Mouse (Mus musculus) stomach, embryonic 14.5 days (tissue): ENCODE measurements around the gene Wtip. TPM values are rescaled to one million over a fixed set of nuclear protein-coding genes. Genes with fewer than 3 reads are reported as not detected.

ENCODE experiments used
- ATAC-seq: fragments of 200-750 bp; cut with Nextera tagmentation; 2 replicates; pipeline ENCODE4 v1.8.0; 2017; ENCODE audit warnings: low read depth, moderate TSS enrichment; ENCODE audit not compliant: insufficient number of reproducible peaks, insufficient read depth, low FRiP score
- H3K27ac ChIP-seq: fragments of 300-500 bp; sonication (generic); 2 replicates; pipeline ENCODE4 v1.5.1; 2014; ENCODE audit warnings: mild to moderate bottlenecking, low read length, moderate library complexity, mixed read lengths
- H3K27me3 ChIP-seq: fragments of 300-500 bp; sonication (generic); 2 replicates; pipeline ENCODE4 v1.6.1; 2014; ENCODE audit warnings: low read length, control low read depth, mixed read lengths; ENCODE audit not compliant: control insufficient read depth, insufficient read depth
- H3K36me3 ChIP-seq: fragments of 300-500 bp; sonication (generic); 2 replicates; pipeline ENCODE4 v1.6.1; 2014; ENCODE audit warnings: mild to moderate bottlenecking, control low read depth, low read length, moderate library complexity, mixed read lengths; ENCODE audit not compliant: control insufficient read depth, insufficient read depth
- H3K4me1 ChIP-seq: fragments of 300-500 bp; sonication (generic); 2 replicates; pipeline ENCODE4 v1.6.1; 2014; ENCODE audit warnings: low read length, control low read depth, mixed read lengths; ENCODE audit not compliant: control insufficient read depth, insufficient read depth
- H3K4me2 ChIP-seq: fragments of 300-500 bp; sonication (generic); replicated peaks from 2 replicates; pipeline ENCODE4 v1.6.1; 2014; ENCODE audit warnings: low read depth, low read length, control low read depth
- H3K4me3 ChIP-seq: fragments of 300-500 bp; sonication (generic); 2 replicates; pipeline ENCODE4 v1.5.1; 2014; ENCODE audit warnings: low read depth, low read length, control low read depth
- H3K9ac ChIP-seq: fragments of 300-500 bp; sonication (generic); replicated peaks from 2 replicates; pipeline ENCODE4 v1.6.1; 2014; ENCODE audit warnings: low read depth, mild to moderate bottlenecking, control low read depth, low read length, moderate library complexity, mixed read lengths
- H3K9me3 ChIP-seq: fragments of 300-500 bp; sonication (generic); 2 replicates; pipeline ENCODE4 v1.6.1; 2016; ENCODE audit warnings: low read depth, low read length, control low read depth; ENCODE audit not compliant: control insufficient read depth
- WGBS: fragments of 180-500 bp; shearing (Covaris S2); extraction: QIAGEN DNeasy Blood & Tissue Kit; methylation state at CpG from one replicate; pipeline ENCODE4 v1.1.7; 2014; 5-methylcytosine and 5-hydroxymethylcytosine counted together
- polyA plus RNA-seq: library from polyadenylated mRNA; unstranded; fragments of >200 nt; fragmentation: Nextera tagmentation; extraction: Ambion mirVana; gene quantifications from 2 replicates; pipeline ENCODE4 v1.2.1, GENCODE M21; 2014

Gene Wtip
- polyA plus RNA-seq, 1 experiment from 2014 or later, result 7.1 TPM

DNA sequence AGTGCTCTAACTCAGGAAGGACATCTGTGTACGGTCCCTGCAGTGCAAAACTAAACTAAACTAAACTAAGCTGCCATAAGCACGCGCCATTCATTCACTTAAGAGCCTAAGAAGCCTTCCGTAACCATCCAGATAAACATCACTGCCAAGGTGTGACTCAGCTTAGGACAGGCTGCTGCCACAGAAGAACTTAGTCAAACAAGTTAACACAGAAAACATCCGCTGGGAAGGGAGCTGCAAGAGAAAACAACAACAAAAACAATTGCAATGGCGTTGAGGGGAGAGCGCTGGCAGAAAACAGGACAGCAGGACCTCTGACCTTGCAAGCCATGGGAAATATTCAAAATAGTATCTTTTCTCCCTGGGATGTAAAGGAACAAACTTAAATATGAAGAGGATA lies 31.6 kb upstream of the Wtip start:
- Histone ChIP-seq H3K9ac (no peak overlapping the region), H3K4me3 (no peak overlapping the region), H3K27me3 (no peaks in the 10 kb centered on the region), H3K36me3 (peaks cover 52% of the 10 kb centered on the region), H3K4me1 (peaks cover 3% of the 10 kb centered on the region; the same call in 1 of the 2 replicates), H3K27ac (no peak overlapping the region), H3K4me2 (no peak overlapping the region), H3K9me3 (no peaks in the 10 kb centered on the region)
- ATAC-seq, result no peak
- 90% methylated on average over 7 of the region's 7 CpGs for WGBS

DNA sequence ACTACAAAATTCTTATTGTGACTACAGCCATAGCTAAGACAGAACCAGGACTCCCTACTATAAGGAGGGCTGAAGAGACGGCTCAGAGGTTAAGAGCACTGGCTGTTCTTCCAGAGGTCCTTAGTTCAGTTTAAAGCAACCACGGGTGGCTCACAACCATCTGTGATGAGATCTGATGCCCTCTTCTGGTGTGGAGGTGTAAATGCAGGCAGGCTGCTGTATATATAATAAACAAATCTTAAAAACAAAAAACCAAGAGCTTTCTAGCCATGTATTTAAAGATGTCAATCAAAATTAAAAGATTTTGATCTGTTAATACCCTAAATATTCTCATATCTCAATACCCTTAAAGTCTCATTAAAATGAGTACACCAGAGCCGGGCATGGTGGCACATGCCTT lies 26.1 kb upstream of the Wtip start:
- 91% methylated on average over 3 of the region's 3 CpGs for WGBS
- H3K36me3 ChIP-seq, result peaks cover 88% of the 10 kb centered on the region

DNA sequence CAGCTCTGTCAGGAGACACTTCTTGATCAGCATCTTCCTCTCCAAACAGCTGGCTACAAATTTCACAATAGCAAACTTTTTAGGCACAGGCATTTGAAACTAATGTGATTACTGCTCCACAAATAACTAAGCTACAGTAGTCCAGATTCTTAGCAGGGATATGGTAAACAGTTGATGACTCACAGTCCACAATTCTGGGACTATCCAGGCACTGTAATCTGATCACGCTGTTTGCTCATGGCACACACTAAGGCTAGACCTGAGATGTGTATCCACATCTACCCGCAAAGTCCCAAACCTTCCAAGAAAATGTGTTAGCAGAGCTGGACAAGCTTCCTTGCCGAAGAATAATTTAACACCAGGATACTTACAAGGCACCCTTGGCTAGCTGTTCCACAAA lies 24.9 kb upstream of the Wtip start:
- no peak for ATAC-seq
- Histone ChIP-seq H3K4me1 (no peaks in the 10 kb centered on the region), H3K9ac (no peak overlapping the region), H3K4me3 (no peak overlapping the region), H3K27me3 (no peaks in the 10 kb centered on the region), H3K27ac (no peak overlapping the region), H3K36me3 (peaks cover 87% of the 10 kb centered on the region), H3K4me2 (no peak overlapping the region), H3K9me3 (no peaks in the 10 kb centered on the region)
- 98% methylated on average over 3 of the region's 3 CpGs for WGBS

More for the DNA sequence above, 26.1 kb upstream of the Wtip start:
- H3K27ac ChIP-seq, result no peak overlapping the region
- no peaks in the 10 kb centered on the region for H3K4me1 ChIP-seq
- H3K27me3 ChIP-seq, result no peaks in the 10 kb centered on the region
- H3K4me3 ChIP-seq, result no peak overlapping the region
- no peak for ATAC-seq
- H3K9ac ChIP-seq, result no peak overlapping the region
- no peak overlapping the region for H3K4me2 ChIP-seq
- H3K9me3 ChIP-seq, result no peaks in the 10 kb centered on the region

DNA sequence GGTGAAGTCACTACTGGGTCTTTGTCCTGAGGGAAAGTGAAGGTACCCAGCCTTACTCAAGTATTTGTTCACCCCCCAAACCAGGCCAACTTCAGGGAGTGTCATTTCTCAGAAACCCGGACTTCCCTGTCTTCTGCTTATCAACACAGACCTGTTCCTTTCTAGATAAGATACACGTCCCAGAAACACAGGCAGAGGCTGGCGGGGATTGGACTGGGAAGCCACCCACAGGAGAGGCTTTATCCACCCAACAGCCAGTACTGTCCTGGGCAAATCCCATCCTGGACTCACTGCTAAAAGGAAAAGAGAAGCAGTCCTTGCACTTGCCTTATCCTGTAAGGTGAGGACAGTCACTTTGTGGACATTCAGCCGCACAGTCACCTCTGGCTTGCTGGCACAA lies 14.1 kb upstream of the Wtip start:
- no peak overlapping the region for H3K4me2 ChIP-seq
- no peak for ATAC-seq
- no peaks in the 10 kb centered on the region for H3K9me3 ChIP-seq
- H3K4me1 ChIP-seq, result no peaks in the 10 kb centered on the region
- no peak overlapping the region for H3K4me3 ChIP-seq
- no peak overlapping the region for H3K27ac ChIP-seq
- no peaks in the 10 kb centered on the region for H3K27me3 ChIP-seq
- WGBS, result 78% methylated on average over 4 of the region's 4 CpGs
- peaks cover 84% of the 10 kb centered on the region for H3K36me3 ChIP-seq
- H3K9ac ChIP-seq, result no peak overlapping the region

DNA sequence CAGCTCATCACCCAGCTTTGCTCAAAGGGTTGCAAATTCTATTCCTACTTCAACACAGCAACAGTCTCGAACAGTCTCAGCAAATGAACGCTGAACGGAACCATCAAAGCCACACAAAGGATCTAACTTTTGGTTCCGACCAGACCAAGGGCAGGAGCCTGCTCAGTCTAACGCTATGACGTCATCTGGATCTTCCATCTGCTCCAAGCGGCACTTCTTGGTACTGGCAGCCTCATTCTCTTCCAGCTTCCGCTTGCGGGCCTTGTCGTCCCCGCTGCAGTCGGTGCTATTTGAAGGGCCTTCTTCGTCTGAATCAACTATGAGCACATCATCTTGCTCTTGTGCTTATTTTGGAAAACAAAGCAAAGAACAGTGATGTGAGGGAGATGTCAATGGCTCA lies 8.1 kb upstream of the Wtip start:
- Histone ChIP-seq H3K9me3 (no peaks in the 10 kb centered on the region), H3K4me1 (no peaks in the 10 kb centered on the region), H3K9ac (no peak overlapping the region), H3K36me3 (peaks cover 56% of the 10 kb centered on the region), H3K4me2 (no peak overlapping the region), H3K27me3 (no peaks in the 10 kb centered on the region), H3K4me3 (no peak overlapping the region), H3K27ac (no peak overlapping the region)
- 95% methylated on average over 13 of the region's 13 CpGs for WGBS
- ATAC-seq, result no peak

DNA sequence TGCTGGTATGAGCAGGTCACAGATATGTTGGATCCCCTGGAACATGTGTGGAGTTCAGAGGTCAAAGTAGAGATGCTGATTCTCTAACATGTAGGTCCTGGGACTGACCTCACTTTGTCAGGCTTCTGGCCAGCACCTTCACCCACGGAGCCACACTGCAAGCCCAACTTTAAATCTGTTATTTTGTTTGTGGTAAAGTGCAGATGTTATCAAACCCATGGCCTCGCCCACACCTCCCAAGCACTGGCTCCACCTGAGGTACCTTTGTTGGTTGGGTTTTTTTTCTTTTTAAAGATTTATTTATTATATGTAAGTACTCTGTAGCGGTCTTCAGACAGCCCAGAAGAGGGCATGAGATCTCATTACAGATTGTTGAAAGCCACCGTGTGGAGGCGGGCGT lies 6.4 kb upstream of the Wtip start:
- no peaks in the 10 kb centered on the region for H3K4me1 ChIP-seq
- no peak overlapping the region for H3K4me2 ChIP-seq
- peak; percentile 20; the same call in 1 of the 2 replicates for ATAC-seq
- 85% methylated on average over 6 of the region's 6 CpGs for WGBS
- H3K36me3 ChIP-seq, result peaks cover 42% of the 10 kb centered on the region
- no peak overlapping the region for H3K4me3 ChIP-seq
- no peak overlapping the region for H3K27ac ChIP-seq
- no peaks in the 10 kb centered on the region for H3K9me3 ChIP-seq
- H3K9ac ChIP-seq, result no peak overlapping the region
- H3K27me3 ChIP-seq, result no peaks in the 10 kb centered on the region

DNA sequence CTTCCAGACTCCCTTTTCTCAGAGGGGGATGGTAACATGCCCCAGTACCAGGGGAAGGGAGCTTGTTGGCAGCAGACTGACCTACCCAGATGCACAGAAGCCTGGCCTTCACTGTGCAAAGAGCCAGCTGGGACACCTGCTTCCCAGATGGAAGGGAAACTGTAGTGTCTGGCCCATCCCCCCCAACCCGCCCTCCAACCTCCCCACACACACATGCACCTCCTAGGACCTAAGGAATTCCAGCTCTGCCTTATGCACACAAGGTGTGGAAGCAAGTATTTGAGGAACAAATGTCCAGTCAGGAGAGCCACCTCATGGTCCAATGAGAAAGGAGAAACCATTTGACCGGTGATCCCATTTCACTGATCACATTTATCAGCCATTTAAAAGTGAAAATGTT lies 1.3 kb upstream of the Wtip start:
- Histone ChIP-seq H3K4me3 (no peak overlapping the region), H3K27me3 (no peaks in the 10 kb centered on the region), H3K4me1 (peaks cover 19% of the 10 kb centered on the region), H3K9ac (no peak overlapping the region), H3K4me2 (no peak overlapping the region), H3K9me3 (no peaks in the 10 kb centered on the region), H3K36me3 (no peaks in the 10 kb centered on the region), H3K27ac (no peak overlapping the region)
- WGBS, result 78% methylated on average over 2 of the region's 2 CpGs
- peak; percentile 23; the same call in 1 of the 2 replicates for ATAC-seq

DNA sequence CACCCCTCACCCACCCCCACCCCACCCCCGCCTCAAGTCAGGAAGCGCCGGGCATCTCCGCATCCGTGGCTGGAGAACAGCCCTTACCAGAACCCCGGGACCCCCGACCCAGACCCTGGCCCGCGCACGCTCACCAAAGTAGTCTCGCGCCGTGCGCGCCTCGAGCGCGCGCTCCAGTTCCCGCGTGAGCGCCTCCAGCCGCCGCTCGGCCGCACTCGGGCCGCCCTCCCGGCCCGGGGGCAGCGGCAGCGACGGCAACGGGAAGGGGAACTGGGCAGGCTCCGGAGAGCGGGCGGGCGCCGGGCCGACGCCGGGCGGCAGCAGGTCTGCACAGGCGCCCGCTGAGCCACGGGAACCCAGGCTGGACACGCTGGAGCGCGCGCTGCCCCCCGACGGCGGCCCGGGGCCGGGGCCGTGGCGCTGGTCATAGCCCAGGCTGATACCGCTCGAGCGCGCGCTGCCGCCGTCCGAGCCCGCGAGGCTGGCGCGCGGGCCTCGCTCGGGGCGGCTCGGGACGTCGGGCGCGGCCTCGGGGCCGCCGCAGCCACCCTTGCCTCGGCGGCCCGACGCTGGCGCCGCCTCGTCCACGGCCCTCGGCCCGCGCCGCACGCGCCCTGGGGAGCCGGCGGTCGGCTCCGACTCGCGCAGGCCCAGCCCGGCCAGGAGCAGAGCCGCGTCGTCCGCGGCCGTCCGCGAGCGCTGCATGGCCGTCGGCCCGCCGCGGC lies 551 bp downstream of the Wtip start:
- peak overlapping the region; percentile 52 for H3K4me2 ChIP-seq
- peak overlapping the region; percentile 71 for H3K27ac ChIP-seq
- H3K9ac ChIP-seq, result peak overlapping the region; percentile 92
- H3K4me1 ChIP-seq, result peaks cover 19% of the 10 kb centered on the region
- ATAC-seq, result peak; percentile 65
- peak overlapping the region; percentile 77 for H3K4me3 ChIP-seq
- H3K27me3 ChIP-seq, result no peaks in the 10 kb centered on the region
- no peaks in the 10 kb centered on the region for H3K9me3 ChIP-seq
- no peaks in the 10 kb centered on the region for H3K36me3 ChIP-seq
- 0% methylated on average over 107 of the region's 116 CpGs for WGBS

DNA sequence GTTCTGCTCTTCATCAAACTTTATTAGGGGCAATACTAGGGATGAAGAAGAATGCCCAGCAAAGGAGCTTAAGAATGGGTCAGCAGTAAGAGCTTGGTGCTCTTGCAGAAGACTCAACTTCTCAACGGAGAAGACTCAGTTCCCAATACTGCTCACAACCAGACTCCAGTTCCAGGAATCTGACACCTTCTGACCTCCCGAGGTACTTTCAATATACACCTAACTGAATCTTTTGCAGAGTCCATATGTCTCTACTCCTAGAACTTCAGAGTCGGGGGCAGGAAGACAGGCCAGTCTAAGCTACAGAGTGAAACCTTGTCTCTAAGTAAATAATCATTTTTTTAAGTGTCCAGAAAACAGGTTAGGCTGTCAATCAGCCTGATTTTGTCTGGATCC lies 1.1 kb downstream of the Wtip start:
- H3K4me1 ChIP-seq, result peaks cover 19% of the 10 kb centered on the region
- H3K27me3 ChIP-seq, result no peaks in the 10 kb centered on the region
- H3K4me3 ChIP-seq, result peak overlapping the region; percentile 77
- H3K27ac ChIP-seq, result no peak overlapping the region; the same call in 1 of the 2 replicates
- ATAC-seq, result no peak
- H3K9ac ChIP-seq, result peak overlapping the region; percentile 92
- H3K9me3 ChIP-seq, result no peaks in the 10 kb centered on the region
- 1% methylated on average over 3 of the region's 3 CpGs for WGBS
- H3K4me2 ChIP-seq, result peak overlapping the region; percentile 52
- H3K36me3 ChIP-seq, result no peaks in the 10 kb centered on the region
